ENCODE assay signal across 8 mouse cellular contexts in the genomic region with DNA sequence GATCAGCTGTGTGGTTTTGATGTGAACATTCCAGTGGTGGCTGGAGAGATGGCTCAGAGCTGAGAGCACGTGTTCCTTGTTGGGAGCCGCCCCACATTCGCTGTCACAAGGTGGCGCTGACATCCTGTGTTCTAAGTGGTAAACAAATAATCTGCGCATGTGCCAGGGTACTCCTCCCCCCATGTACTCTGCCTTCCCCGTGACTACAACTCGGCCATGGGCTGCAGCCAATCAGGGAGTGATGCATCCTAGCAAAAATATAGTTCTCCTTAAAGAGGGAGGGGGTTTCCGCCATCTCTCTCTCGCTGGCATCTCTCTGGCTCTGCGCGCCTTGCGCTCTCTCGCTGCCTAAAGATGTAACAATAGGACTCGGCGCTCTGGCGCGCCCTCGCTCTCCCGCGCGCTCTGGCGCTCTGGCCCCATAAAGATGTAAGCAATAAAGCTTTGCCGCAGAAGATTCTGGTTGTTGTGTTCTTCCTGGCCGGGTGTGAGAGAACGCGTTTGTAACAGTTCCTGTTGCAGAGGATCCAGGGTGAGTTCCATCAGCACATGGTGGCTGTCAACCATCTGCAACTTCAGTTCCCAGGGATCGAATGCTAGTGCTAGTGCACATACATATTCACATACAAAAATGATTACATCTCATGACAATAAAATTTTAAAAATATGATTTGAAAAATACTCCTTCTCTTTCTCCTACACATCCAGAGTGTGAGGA. TPM values are rescaled to one million over a fixed set of nuclear protein-coding genes. Genes with fewer than 3 reads are reported as not detected.
DNase-seq lines count a peak whose midpoint lies in the region; ATAC-seq and TF ChIP-seq lines count a peak whose summit lies in the region.
"Not testable (repeated sequence)": the region's sequence is repeated elsewhere in the genome, so short reads cannot be mapped to it uniquely, and the experiment has no call there.

No protein-coding gene starts in this region.

- H3K27ac ChIP-seq in liver, embryonic 15.5 days (replicated peaks), result peak overlapping the region; percentile 72
- peak overlapping the region; percentile 76; the same call in 1 of the 2 replicates for H3K27ac ChIP-seq in neural tube, embryonic 12.5 days
- peak overlapping the region; percentile 67; the same call in 1 of the 2 replicates for H3K27ac ChIP-seq in stomach, postnatal 0 days (replicated peaks)

- WGBS in liver, embryonic 15.5 days (ENCODE audit: insufficient replicate concordance), result under 1% methylated on average over 27 of the region's 27 CpGs
- 1% methylated on average over 27 of the region's 27 CpGs for WGBS in neural tube, embryonic 12.5 days
- under 1% methylated on average over 27 of the region's 27 CpGs for WGBS in stomach, postnatal 0 days

- TF ChIP-seq EP300 in stomach, postnatal 0 days (optimal IDR thresholded peaks at IDR 0.05), result not testable (repeated sequence)

- H3K4me1 ChIP-seq in liver, embryonic 15.5 days (replicated peaks), result peaks cover 43% of the 10 kb centered on the region
- H3K4me1 ChIP-seq in neural tube, embryonic 12.5 days; stomach, postnatal 0 days (replicated peaks; ENCODE audit: control insufficient read depth, insufficient read depth): not testable (repeated sequence)

- ATAC-seq in frontal cortex, adult (ENCODE audit: low TSS enrichment), result peak; percentile 92
- peak; percentile 58 for ATAC-seq in liver, embryonic 15.5 days (ENCODE audit: insufficient read depth)
- ATAC-seq in neural tube, embryonic 12.5 days (ENCODE audit: low FRiP score, low read depth), result peak; percentile 94
- peak; percentile 86 for ATAC-seq in stomach, postnatal 0 days (ENCODE audit: low FRiP score, low TSS enrichment)

- H3K27me3 ChIP-seq in liver, embryonic 15.5 days, result peaks cover 34% of the 10 kb centered on the region
- H3K27me3 ChIP-seq in neural tube, embryonic 12.5 days (replicated peaks), result peaks cover 35% of the 10 kb centered on the region
- not testable (repeated sequence) for H3K27me3 ChIP-seq in stomach, postnatal 0 days (ENCODE audit: control insufficient read depth, insufficient read depth, low read length)

- not testable (repeated sequence) for H3K36me3 ChIP-seq in liver, embryonic 15.5 days (replicated peaks); neural tube, embryonic 12.5 days; stomach, postnatal 0 days (ENCODE audit: control insufficient read depth, insufficient read depth, low read length)

- peak overlapping the region; percentile 64 for H3K4me3 ChIP-seq in liver, embryonic 15.5 days (replicated peaks)
- H3K4me3 ChIP-seq in neural tube, embryonic 12.5 days, result peak overlapping the region; percentile 42
- peak overlapping the region; percentile 43 for H3K4me3 ChIP-seq in stomach, postnatal 0 days (ENCODE audit: low read depth, low read length)

- peak; percentile 99 for DNase-seq in ES-CJ7 (ENCODE audit: low read depth, low spot score)
- peak; percentile 95 for DNase-seq in cerebellum, adult 9-10 months
- DNase-seq in heart, postnatal 36 days, result peak; percentile 85 to 86
- peak; percentile 95 for DNase-seq in layer of hippocampus, adult 11-12 months (ENCODE audit: low spot score)
- DNase-seq in stomach, postnatal 0 days (ENCODE audit: low spot score), result peak; percentile 91

- not testable (repeated sequence) for H3K9me3 ChIP-seq in liver, embryonic 15.5 days (replicated peaks); neural tube, embryonic 12.5 days; stomach, postnatal 0 days (ENCODE audit: control insufficient read depth, low read length)

- intact Hi-C loops in heart, postnatal 36 days (cut with DNase I), result not testable (repeated sequence)

- peak overlapping the region; percentile 40; the same call in 1 of the 2 replicates for H3K9ac ChIP-seq in liver, embryonic 15.5 days
- peak overlapping the region; percentile 55; the same call in 1 of the 2 replicates for H3K9ac ChIP-seq in neural tube, embryonic 12.5 days
- peak overlapping the region; percentile 51; the same call in 1 of the 2 replicates for H3K9ac ChIP-seq in stomach, postnatal 0 days (ENCODE audit: low read length)

- peak; percentile 72 for TF ChIP-seq CTCF in stomach, postnatal 0 days (IDR thresholded peaks at IDR 0.05; ENCODE audit: low read depth)

- peak overlapping the region; percentile 84 for H3K4me2 ChIP-seq in liver, embryonic 15.5 days
- peak overlapping the region; percentile 63 for H3K4me2 ChIP-seq in neural tube, embryonic 12.5 days (replicated peaks)
- peak overlapping the region; percentile 59 for H3K4me2 ChIP-seq in stomach, postnatal 0 days (replicated peaks; ENCODE audit: low read depth)

RNA-seq across cellular contexts. Expression of a gene that starts 18.8 kb away (rescaled TPM):
- 100 to 1,000 TPM in 1 of 2 experiments, 10 to 100 TPM in 1; 79.0 to 116 TPM for total RNA-seq in heart, postnatal 36 days (2021)
- 123 and 165 TPM in 2 replicates for polyA plus RNA-seq in liver, embryonic 15.5 days (2015; fragmentation: Nextera tagmentation; extraction: Ambion mirVana)
- polyA plus RNA-seq in neural tube, embryonic 12.5 days (2016; fragmentation: Nextera tagmentation; extraction: Ambion mirVana), result 15.2 and 16.8 TPM in 2 replicates
- polyA plus RNA-seq in stomach, postnatal 0 days (2015; fragmentation: Nextera tagmentation; extraction: Ambion mirVana), result 129 and 130 TPM in 2 replicates

RNA-seq across cellular contexts. Expression of a gene that starts 25.6 kb away (rescaled TPM):
- total RNA-seq in heart, postnatal 36 days (2021), result 100 to 1,000 TPM; 411 to 417 TPM
- 939 and 1,010 TPM in 2 replicates for polyA plus RNA-seq in liver, embryonic 15.5 days (2015; fragmentation: Nextera tagmentation; extraction: Ambion mirVana)
- 914 and 923 TPM in 2 replicates for polyA plus RNA-seq in neural tube, embryonic 12.5 days (2016; fragmentation: Nextera tagmentation; extraction: Ambion mirVana)
- polyA plus RNA-seq in stomach, postnatal 0 days (2015; fragmentation: Nextera tagmentation; extraction: Ambion mirVana), result 1,740 and 1,781 TPM in 2 replicates

RNA-seq across cellular contexts. Expression of a gene that starts 25.7 kb away (rescaled TPM):
- total RNA-seq in heart, postnatal 36 days (2021), result 10 to 100 TPM; 38.8 to 41.4 TPM
- polyA plus RNA-seq in liver, embryonic 15.5 days (2015; fragmentation: Nextera tagmentation; extraction: Ambion mirVana), result 23.3 and 24.6 TPM in 2 replicates
- polyA plus RNA-seq in neural tube, embryonic 12.5 days (2016; fragmentation: Nextera tagmentation; extraction: Ambion mirVana), result 66.0 and 66.5 TPM in 2 replicates
- 24.7 and 26.3 TPM in 2 replicates for polyA plus RNA-seq in stomach, postnatal 0 days (2015; fragmentation: Nextera tagmentation; extraction: Ambion mirVana)

RNA-seq across cellular contexts. Expression of a gene that starts 30.1 kb away (rescaled TPM):
- 1 to 10 TPM; 2.7 to 2.9 TPM for total RNA-seq in heart, postnatal 36 days (2021)
- 2.4 and 2.5 TPM in 2 replicates for polyA plus RNA-seq in liver, embryonic 15.5 days (2015; fragmentation: Nextera tagmentation; extraction: Ambion mirVana)
- 7.9 and 8.3 TPM in 2 replicates for polyA plus RNA-seq in neural tube, embryonic 12.5 days (2016; fragmentation: Nextera tagmentation; extraction: Ambion mirVana)
- polyA plus RNA-seq in stomach, postnatal 0 days (2015; fragmentation: Nextera tagmentation; extraction: Ambion mirVana), result 15.0 and 15.2 TPM in 2 replicates

RNA-seq across cellular contexts. Expression of a gene that starts 40.9 kb away (rescaled TPM):
- 10 to 100 TPM; 10.1 to 11.5 TPM for total RNA-seq in heart, postnatal 36 days (2021)
- polyA plus RNA-seq in liver, embryonic 15.5 days (2015; fragmentation: Nextera tagmentation; extraction: Ambion mirVana), result 18.4 and 19.3 TPM in 2 replicates
- 38.4 and 39.7 TPM in 2 replicates for polyA plus RNA-seq in neural tube, embryonic 12.5 days (2016; fragmentation: Nextera tagmentation; extraction: Ambion mirVana)
- 17.1 and 20.2 TPM in 2 replicates for polyA plus RNA-seq in stomach, postnatal 0 days (2015; fragmentation: Nextera tagmentation; extraction: Ambion mirVana)

Comparison
In these comparisons a context has a peak if more than half of its experiments do, and no peak if none do; other contexts are left out.
1. Peak in every context shown above with its lines: DNase-seq, ATAC-seq, H3K4me3 ChIP-seq and H3K27ac ChIP-seq.